Mouse (Mus musculus) hindbrain, embryonic 12.5 days (tissue): ENCODE data around the gene Smyd3. TPM values are rescaled to one million over a fixed set of nuclear protein-coding genes. Genes with fewer than 3 reads are reported as not detected.
A peak's percentile ranks its signal among the peaks of the same experiment; 100 is the strongest.

Source experiments
- ATAC-seq: fragments of 200-750 bp; cut with Nextera tagmentation; 2 replicates; pipeline ENCODE4 v1.8.0; 2017; ENCODE audit warnings: moderate TSS enrichment; ENCODE audit not compliant: low FRiP score
- H3K27ac ChIP-seq: fragments of 300-500 bp; sonication (generic); 2 replicates; pipeline ENCODE4 v1.5.1; 2016; ENCODE audit warnings: mild to moderate bottlenecking
- H3K27me3 ChIP-seq: fragments of 300-500 bp; sonication (generic); 2 replicates; pipeline ENCODE4 v1.6.1; 2016; ENCODE audit warnings: mild to moderate bottlenecking
- H3K36me3 ChIP-seq: fragments of 300-500 bp; sonication (generic); 2 replicates; pipeline ENCODE4 v1.6.1; 2016; ENCODE audit warnings: mild to moderate bottlenecking
- H3K4me1 ChIP-seq: fragments of 300-500 bp; sonication (generic); 2 replicates; pipeline ENCODE4 v1.6.1; 2016
- H3K4me2 ChIP-seq: fragments of 300-500 bp; sonication (generic); replicated peaks from 2 replicates; pipeline ENCODE4 v1.6.1; 2016; ENCODE audit warnings: mild to moderate bottlenecking
- H3K4me3 ChIP-seq: fragments of 300-500 bp; sonication (generic); 2 replicates; pipeline ENCODE4 v1.5.1; 2016; ENCODE audit warnings: mild to moderate bottlenecking
- H3K9ac ChIP-seq: fragments of 300-500 bp; sonication (generic); 2 replicates; pipeline ENCODE4 v1.6.1; 2016; ENCODE audit warnings: mild to moderate bottlenecking, moderate library complexity
- H3K9me3 ChIP-seq: fragments of 300-500 bp; sonication (generic); replicated peaks from 2 replicates; pipeline ENCODE4 v1.6.1; 2016; ENCODE audit warnings: mild to moderate bottlenecking
- WGBS: fragments of 180-500 bp; shearing (Covaris S2); methylation state at CpG from one replicate; pipeline ENCODE4 v1.1.7; 2016; 5-methylcytosine and 5-hydroxymethylcytosine counted together
- polyA plus RNA-seq: library from polyadenylated mRNA; unstranded; fragments of >200 nt; fragmentation: Nextera tagmentation; extraction: Ambion mirVana; gene quantifications from 2 replicates; pipeline ENCODE4 v1.2.1, GENCODE M21; 2016

Gene Smyd3
- 19.4 and 20.8 TPM in 2 replicates for polyA plus RNA-seq

DNA sequence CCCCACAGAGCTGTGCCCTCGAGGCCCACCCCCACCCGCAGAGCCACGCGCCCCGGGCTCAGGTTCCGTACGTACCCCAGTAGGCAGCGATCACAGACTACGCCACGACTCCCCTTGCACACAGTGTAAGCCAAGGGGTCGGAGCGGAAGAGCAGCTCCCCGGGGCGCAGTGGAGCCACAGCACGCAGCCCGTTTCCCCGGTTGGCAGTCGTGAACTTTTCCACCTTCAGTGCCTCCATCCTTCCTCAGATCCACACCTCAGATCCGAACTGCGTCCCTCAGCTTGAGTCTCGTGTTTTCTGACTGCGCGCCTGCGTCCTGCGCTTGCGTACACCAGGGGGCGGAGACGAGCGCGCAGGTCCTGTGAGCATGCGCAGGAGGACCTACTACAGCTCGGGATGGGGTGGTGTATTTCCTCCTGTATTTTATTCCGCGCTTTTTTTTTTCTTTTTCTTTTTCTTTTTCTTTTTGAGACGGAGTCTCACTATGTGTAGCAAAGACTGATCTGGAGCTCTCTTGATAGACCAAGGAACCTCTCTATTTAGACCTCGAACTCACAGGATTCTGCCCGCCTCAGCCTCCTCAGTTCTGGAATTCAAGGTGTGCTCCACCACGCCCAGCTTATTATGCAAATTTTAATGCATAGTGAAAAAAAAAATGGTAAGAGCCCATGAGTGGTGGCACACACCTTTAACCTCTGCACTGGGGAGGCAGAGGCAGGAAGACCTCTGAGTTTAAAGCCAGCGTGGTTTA is at the start of gene Smyd3:
Smyd3 (minus strand) TSS at position 329 of the 753 bp plus-strand sequence.
- no peak within 1 kb of the TSS for H3K27ac ChIP-seq

DNA sequence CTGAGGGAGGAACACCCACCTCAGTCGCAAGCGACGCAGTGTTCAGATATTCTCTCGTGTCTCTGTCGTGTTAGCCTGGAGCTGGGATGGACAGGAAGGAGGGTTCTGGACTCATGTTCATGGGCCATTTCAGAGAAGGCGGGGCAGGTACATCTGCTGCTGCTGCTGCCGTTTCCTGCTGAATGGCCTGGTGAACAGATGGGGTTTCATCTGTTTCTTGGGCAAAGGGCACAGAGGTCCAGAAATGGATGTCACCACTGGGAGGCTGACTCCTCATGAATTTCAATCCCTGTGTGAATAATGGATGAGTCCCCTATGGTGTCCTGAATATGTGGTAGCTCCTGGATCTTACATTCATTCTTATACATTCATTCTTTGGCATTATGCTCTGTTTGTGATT is 49.7 kb upstream of the Smyd3 start:
- H3K36me3 ChIP-seq: no peaks in the 10 kb centered on the region
- WGBS: 46% methylated on average over 7 of the region's 7 CpGs
- no peak overlapping the region for H3K4me2 ChIP-seq
- no peak overlapping the region for H3K9ac ChIP-seq
- peaks cover 33% of the 10 kb centered on the region for H3K4me1 ChIP-seq
- H3K27me3 ChIP-seq: no peaks in the 10 kb centered on the region
- no peak overlapping the region for H3K4me3 ChIP-seq
- no peaks in the 10 kb centered on the region for H3K9me3 ChIP-seq
- peak; percentile 75 for ATAC-seq
- H3K27ac ChIP-seq: peak overlapping the region; percentile 55

More for the DNA sequence above, at the start of gene Smyd3:
- peak; percentile 84 for ATAC-seq
- Histone ChIP-seq H3K36me3 (no peaks in the 10 kb centered on the region), H3K4me2 (peak within 1 kb of the TSS; percentile 96), H3K9ac (peak within 1 kb of the TSS; percentile 72), H3K27me3 (no peaks in the 10 kb centered on the region), H3K9me3 (no peaks in the 10 kb centered on the region), H3K4me3 (peak within 1 kb of the TSS; percentile 70), H3K4me1 (peaks cover 6% of the 10 kb centered on the region)
- 6% methylated on average over 39 of the region's 39 CpGs for WGBS

DNA sequence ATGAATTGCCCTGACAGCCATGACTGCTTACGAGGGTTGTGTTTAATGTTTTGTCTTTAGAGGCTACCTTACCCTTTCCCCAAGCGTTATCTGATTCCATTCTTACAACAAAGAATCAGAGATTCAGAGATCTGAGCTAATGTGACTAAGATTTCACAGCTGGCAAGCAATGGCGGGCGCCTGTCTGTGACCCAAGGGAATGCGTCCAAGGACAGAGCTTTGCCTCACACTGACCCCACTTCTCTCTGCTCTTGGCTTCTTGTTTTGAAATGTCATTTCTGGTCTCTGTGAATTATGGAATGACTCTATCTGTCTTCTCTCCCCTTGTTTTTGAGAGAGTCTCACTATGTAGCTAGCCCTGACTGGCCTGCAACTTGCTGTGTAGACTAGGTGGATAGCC is 46.1 kb upstream of the Smyd3 start:
- Histone ChIP-seq H3K27ac (no peak overlapping the region), H3K27me3 (no peaks in the 10 kb centered on the region), H3K36me3 (no peaks in the 10 kb centered on the region), H3K9me3 (no peaks in the 10 kb centered on the region), H3K4me2 (no peak overlapping the region), H3K9ac (no peak overlapping the region), H3K4me1 (peaks cover 24% of the 10 kb centered on the region), H3K4me3 (no peak overlapping the region)
- ATAC-seq: no peak
- 78% methylated on average over 5 of the region's 5 CpGs for WGBS

DNA sequence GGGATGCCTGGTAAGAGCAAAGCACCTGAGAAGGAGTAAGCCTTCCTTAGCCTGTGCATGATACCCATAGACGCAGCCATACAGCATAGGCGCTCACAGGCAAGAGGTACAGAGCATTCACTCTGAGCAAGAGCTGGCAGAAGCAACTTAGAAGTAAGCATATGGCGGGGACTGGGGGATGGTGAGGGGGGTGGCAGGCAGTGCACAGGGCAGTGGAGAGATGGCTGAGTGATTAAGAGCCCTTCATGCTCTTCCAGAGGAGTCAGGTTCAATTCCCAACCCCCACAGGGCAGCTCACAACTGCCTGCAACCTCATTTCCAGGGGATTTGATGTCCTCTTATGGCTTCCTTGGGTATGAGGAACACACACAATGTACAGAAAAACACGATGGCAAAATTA is 45.4 kb upstream of the Smyd3 start:
- Histone ChIP-seq H3K4me3 (no peak overlapping the region), H3K27me3 (no peaks in the 10 kb centered on the region), H3K36me3 (no peaks in the 10 kb centered on the region), H3K27ac (no peak overlapping the region), H3K4me1 (peaks cover 20% of the 10 kb centered on the region), H3K9ac (no peak overlapping the region), H3K4me2 (no peak overlapping the region), H3K9me3 (no peaks in the 10 kb centered on the region)
- 80% methylated on average over 4 of the region's 4 CpGs for WGBS
- ATAC-seq: no peak

DNA sequence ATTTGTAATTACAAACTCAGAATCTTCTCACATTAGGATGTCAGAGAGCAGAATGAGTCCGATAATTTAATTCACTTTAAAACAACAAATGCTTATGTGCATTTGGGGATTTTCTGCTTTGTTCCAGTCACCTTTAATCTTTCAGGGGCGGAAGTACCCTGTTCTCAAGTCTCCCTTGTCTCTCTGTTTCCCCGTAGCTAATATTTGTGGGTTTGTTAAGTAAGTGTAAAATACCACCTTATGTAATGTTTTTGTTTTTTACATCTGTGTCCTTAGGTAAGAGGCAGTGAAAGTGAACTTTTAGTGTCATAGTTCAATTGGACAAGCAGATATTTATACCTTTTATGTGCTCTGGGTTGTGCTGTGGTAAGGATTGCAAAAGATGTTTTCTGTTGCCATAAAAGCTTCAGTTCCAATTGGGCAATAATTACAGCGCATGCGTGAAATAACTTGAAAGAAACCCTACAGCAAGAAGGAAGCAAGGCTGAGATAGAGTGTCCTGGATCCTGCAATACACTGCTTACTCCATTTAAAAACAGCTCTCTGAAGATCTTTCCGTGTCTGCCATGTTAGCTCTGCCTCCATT is 43.1 kb upstream of the Smyd3 start:
- no peak for ATAC-seq
- H3K36me3 ChIP-seq: no peaks in the 10 kb centered on the region
- H3K9me3 ChIP-seq: no peaks in the 10 kb centered on the region
- H3K4me2 ChIP-seq: no peak overlapping the region
- WGBS: 90% methylated on average over 6 of the region's 6 CpGs
- H3K9ac ChIP-seq: no peak overlapping the region
- no peaks in the 10 kb centered on the region for H3K27me3 ChIP-seq
- no peak overlapping the region for H3K4me3 ChIP-seq
- peaks cover 9% of the 10 kb centered on the region; the same call in 1 of the 2 replicates for H3K4me1 ChIP-seq
- no peak overlapping the region for H3K27ac ChIP-seq

DNA sequence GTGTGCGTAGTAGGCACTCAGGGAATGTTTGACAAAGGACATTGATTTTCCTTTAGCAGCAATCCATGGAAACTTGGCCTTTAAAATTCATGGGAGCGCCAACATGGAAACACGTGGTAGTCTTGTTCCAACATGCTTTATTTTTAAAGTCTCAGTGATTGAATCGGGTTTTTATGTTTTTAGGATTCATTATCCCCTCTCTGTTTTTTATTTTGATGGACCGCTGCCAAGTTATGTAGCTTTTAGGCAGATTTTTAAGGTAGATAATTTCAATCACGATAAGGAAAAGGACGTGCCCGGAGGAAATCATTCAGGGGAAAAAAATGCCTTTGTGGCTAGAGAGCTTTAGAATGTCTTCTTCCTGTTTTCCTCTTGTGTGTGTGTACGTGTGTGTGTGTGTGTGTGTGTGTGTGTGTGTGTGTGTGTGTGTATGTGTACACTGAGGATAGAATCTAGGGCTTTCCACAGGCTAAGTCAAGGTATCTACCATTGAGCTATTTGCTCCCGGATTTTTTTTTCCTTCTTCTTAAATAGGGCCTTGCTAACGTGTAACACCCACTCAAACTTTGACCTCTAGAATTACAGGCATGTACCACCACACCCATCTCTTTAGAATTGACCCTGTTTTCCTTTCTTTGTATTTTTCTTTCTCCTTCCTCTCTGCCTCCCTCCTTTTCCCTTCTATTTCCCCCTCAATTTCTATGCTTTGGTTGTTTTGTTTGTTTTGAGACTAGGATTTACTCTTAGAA is 41.8 kb upstream of the Smyd3 start:
- WGBS: 82% methylated on average over 11 of the region's 11 CpGs
- Histone ChIP-seq H3K27me3 (no peaks in the 10 kb centered on the region), H3K4me3 (no peak overlapping the region), H3K9me3 (no peaks in the 10 kb centered on the region), H3K4me1 (peaks cover 9% of the 10 kb centered on the region; the same call in 1 of the 2 replicates), H3K4me2 (no peak overlapping the region), H3K9ac (no peak overlapping the region), H3K27ac (no peak overlapping the region), H3K36me3 (no peaks in the 10 kb centered on the region)
- no peak for ATAC-seq

DNA sequence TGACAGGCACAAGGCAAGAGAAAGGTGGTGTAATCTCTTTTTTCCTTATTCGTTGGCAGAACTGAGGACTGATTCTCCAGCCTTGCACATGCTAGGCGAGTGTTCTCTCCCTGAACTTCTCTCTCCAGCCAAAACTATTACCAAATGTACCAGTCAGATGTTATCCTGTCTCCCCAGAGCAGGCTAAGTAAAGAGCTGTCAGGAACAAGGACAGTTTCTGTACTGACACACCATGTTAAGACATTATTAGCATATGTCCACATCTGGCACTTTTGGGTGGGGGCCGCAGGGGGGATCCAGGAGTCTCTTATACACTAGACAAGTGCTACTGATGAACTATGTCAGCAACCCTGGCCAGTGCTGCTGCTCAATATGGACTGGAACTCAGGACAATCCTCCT is 39.1 kb upstream of the Smyd3 start:
- no peak for ATAC-seq
- Histone ChIP-seq H3K4me3 (no peak overlapping the region), H3K27ac (no peak overlapping the region), H3K4me1 (0 out of 2 replicates have a peak, but pooled peaks cover 2% of the 10 kb centered on the region), H3K27me3 (no peaks in the 10 kb centered on the region), H3K4me2 (no peak overlapping the region), H3K9ac (no peak overlapping the region), H3K9me3 (no peaks in the 10 kb centered on the region), H3K36me3 (no peaks in the 10 kb centered on the region)
- 91% methylated on average over 3 of the region's 3 CpGs for WGBS

DNA sequence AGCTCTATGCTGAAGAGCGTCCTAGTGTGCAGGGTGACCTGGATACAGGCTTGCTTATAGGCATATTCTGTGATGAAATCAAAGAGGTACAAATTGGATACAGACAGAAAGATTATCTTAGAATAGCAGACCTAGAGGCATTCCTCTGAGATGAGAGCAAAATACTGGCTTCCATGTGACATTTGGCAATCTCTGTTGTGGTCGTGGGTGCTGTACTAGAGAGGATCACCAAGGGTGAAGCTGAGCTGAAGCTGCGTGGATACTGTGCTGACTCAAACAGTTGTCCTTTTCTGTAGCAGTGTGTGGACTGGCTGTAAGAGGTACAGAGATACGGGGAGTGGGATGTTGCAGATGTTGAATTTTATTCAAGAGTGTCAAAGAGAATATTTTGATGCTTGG is 36.1 kb upstream of the Smyd3 start:
- Histone ChIP-seq H3K27me3 (no peaks in the 10 kb centered on the region), H3K4me3 (no peak overlapping the region), H3K4me2 (no peak overlapping the region), H3K36me3 (no peaks in the 10 kb centered on the region), H3K27ac (no peak overlapping the region), H3K4me1 (0 out of 2 replicates have a peak, but pooled peaks cover 2% of the 10 kb centered on the region), H3K9me3 (no peaks in the 10 kb centered on the region), H3K9ac (no peak overlapping the region)
- ATAC-seq: no peak
- 89% methylated on average over 4 of the region's 4 CpGs for WGBS

DNA sequence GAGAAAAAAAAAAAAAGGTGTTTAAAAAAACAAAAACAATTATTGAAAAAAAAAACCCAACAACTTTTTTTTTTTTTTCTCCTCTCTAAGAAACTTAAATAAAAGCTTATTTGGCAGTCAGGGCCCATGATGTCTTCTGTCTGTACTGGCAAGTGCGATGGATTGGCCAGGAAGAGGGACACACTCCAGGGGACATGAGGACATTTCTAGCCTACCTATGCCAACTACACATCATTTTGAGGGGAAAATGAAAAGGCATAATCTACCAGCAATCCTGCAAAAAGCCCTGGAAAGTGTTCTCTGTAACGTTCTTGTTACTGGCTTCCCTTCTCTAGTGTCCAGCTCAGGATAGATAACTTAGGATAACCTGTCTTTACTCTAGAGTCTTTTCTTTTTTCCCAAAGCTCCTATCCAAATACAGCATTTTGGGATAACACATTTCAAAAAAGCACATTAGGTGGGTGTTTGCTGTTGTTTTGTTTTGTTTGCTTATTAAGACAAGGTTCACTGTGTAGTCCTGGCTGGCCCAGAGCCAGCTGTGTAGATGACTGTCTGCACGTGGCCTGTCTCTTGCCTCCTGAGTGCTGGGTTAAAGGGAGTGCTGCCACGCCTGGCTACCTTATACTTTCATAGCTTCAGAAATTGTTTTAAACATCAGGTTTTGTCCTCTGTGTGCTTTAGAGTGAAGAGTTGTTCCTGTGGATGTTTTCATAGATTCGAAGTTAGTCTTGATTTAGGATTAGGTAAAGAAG is 35.5 kb upstream of the Smyd3 start:
- no peaks in the 10 kb centered on the region for H3K27me3 ChIP-seq
- no peak for ATAC-seq
- H3K9me3 ChIP-seq: no peaks in the 10 kb centered on the region
- H3K27ac ChIP-seq: no peak overlapping the region
- WGBS: 76% methylated on average over 5 of the region's 5 CpGs
- H3K4me2 ChIP-seq: no peak overlapping the region
- H3K4me1 ChIP-seq: peaks cover 4% of the 10 kb centered on the region
- H3K9ac ChIP-seq: no peak overlapping the region
- no peaks in the 10 kb centered on the region for H3K36me3 ChIP-seq
- no peak overlapping the region for H3K4me3 ChIP-seq

DNA sequence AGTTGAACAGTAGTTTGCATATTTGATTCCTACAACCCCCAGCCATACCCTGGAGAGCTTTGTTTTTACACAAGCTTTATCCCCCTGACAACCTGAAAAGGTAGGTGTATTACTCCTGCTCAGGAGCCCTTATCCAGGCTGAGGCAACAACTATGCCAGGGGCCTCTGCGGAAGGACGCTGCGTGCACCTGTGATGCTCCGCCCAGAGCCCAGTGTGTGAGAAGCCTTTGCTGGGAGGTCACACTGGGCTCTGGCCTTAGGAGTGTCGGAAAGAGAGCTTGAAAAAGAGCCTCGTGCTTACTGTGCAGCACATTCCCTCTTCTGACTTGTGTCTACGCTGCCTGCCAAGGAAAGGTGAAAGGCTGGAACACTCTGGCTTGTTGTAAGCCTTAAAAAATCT is 34.9 kb upstream of the Smyd3 start:
- H3K27me3 ChIP-seq: no peaks in the 10 kb centered on the region
- ATAC-seq: no peak
- WGBS: 47% methylated on average over 7 of the region's 7 CpGs
- H3K4me2 ChIP-seq: no peak overlapping the region
- no peaks in the 10 kb centered on the region for H3K9me3 ChIP-seq
- H3K9ac ChIP-seq: no peak overlapping the region
- H3K4me1 ChIP-seq: peaks cover 10% of the 10 kb centered on the region
- H3K36me3 ChIP-seq: no peaks in the 10 kb centered on the region
- H3K27ac ChIP-seq: no peak overlapping the region
- no peak overlapping the region for H3K4me3 ChIP-seq

DNA sequence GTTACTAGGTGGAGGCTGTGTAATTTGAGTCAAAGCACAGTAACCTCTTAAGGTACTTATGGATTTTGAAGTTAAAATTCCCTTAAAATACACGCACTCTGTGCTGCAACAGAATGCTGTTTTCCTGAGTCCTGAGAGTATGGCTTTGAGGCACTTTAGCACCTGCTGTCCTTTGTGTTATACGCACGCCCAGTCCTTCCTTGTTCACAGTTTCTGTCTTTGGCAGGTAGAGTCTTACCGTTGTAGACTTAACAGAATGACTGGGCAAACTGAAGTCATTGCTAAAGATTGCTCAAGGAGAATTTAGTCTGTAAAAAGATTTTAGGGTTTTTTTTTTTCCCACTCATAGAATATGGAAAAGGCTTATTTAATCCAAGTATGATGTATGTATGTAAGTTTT is 34.1 kb upstream of the Smyd3 start:
- Histone ChIP-seq H3K4me3 (no peak overlapping the region), H3K4me2 (no peak overlapping the region), H3K27ac (no peak overlapping the region), H3K9ac (no peak overlapping the region), H3K4me1 (peaks cover 17% of the 10 kb centered on the region), H3K36me3 (no peaks in the 10 kb centered on the region), H3K27me3 (no peaks in the 10 kb centered on the region), H3K9me3 (no peaks in the 10 kb centered on the region)
- 87% methylated on average over 4 of the region's 4 CpGs for WGBS
- no peak for ATAC-seq

DNA sequence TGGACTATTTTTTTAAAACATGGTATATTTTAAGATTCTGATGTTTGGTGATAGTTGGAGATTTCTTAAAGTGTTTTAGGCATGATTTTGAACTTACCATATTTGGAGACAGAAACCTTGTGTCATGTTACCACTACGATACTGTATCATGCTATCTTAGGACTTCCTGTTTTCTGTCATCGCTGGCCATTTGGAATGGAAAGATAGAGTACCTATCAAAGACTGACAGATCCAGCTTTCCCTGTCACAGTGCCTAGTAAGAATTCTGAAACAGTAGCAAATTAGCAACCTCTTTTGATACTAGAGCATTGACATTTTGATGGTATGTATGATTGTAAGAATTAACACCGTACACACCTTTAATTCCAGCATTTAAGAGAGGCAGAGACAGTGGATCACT is 33.5 kb upstream of the Smyd3 start:
- Histone ChIP-seq H3K27me3 (no peaks in the 10 kb centered on the region), H3K4me1 (peaks cover 17% of the 10 kb centered on the region), H3K4me3 (no peak overlapping the region), H3K36me3 (no peaks in the 10 kb centered on the region), H3K9ac (no peak overlapping the region), H3K9me3 (no peaks in the 10 kb centered on the region), H3K27ac (no peak overlapping the region), H3K4me2 (no peak overlapping the region)
- WGBS: 88% methylated on average over 3 of the region's 3 CpGs
- no peak for ATAC-seq
